Mouse (Mus musculus) layer of hippocampus, adult 18-20 months (tissue): ENCODE data around the gene Gm9857. TPM values are rescaled to one million over a fixed set of nuclear protein-coding genes. Genes with fewer than 3 reads are reported as not detected.

Experiments
- total RNA-seq, 2 experiments: library from RNA; stranded (reverse); gene quantifications; 2 replicates each; pipeline ENCODE4 v1.2.3; 2021

Gm9857 gene
- total RNA-seq, 2 experiments from 2014 or later: not detected

Other genes with a start within 250 kb of the Gm9857 start
- gene Gpsm2, start 218.1 kb downstream of the Gm9857 start, total RNA-seq: 10 to 100 TPM; 10.8 to 14.1 TPM
- not detected for gene Aknad1, start 200.8 kb downstream of the Gm9857 start, total RNA-seq
- 10 to 100 TPM; 24.7 to 28.4 TPM for gene Stxbp3, start 99.9 kb downstream of the Gm9857 start, total RNA-seq
- gene Fndc7, start 50.4 kb downstream of the Gm9857 start, total RNA-seq: under 1 TPM in 1 of 2 experiments, not detected in 1; 0.10 TPM
- 10 to 100 TPM; 44.4 to 50.6 TPM for gene Prpf38b, start 28.7 kb downstream of the Gm9857 start, total RNA-seq
- gene Henmt1, start 572 bp downstream of the Gm9857 start, total RNA-seq: 1 to 10 TPM; 1.6 to 2.5 TPM
- gene Fam102b, start 87.2 kb upstream of the Gm9857 start, total RNA-seq: 10 to 100 TPM; 25.8 to 27.0 TPM
- gene Slc25a54, start 140.0 kb upstream of the Gm9857 start, total RNA-seq: not detected
- gene Slc25a24, start 182.7 kb upstream of the Gm9857 start, total RNA-seq: 1 to 10 TPM; 2.8 to 3.2 TPM